Mouse (Mus musculus) forebrain, embryonic 15.5 days (tissue): ENCODE measurements around the gene Tomm20. TPM values are rescaled to one million over a fixed set of nuclear protein-coding genes. Genes with fewer than 3 reads are reported as not detected.
A peak's percentile ranks its signal among the peaks of the same experiment; 100 is the strongest.

Experiments used
- ATAC-seq: fragments of 200-750 bp; cut with Nextera tagmentation; replicated peaks from 2 replicates; pipeline ENCODE4 v1.8.0; 2017; ENCODE audit warnings: mild to moderate bottlenecking, moderate TSS enrichment, moderate library complexity
- H3K27ac ChIP-seq: fragments of 300-500 bp; sonication (generic); replicated peaks from 2 replicates; pipeline ENCODE4 v1.5.1; 2015; ENCODE audit warnings: mild to moderate bottlenecking, inconsistent platforms
- H3K27me3 ChIP-seq: fragments of 300-500 bp; sonication (generic); 2 replicates; pipeline ENCODE4 v1.6.1; 2015; ENCODE audit warnings: inconsistent platforms
- H3K36me3 ChIP-seq: fragments of 300-500 bp; sonication (generic); 2 replicates; pipeline ENCODE4 v1.6.1; 2015; ENCODE audit warnings: mild to moderate bottlenecking, inconsistent platforms
- H3K4me1 ChIP-seq: fragments of 300-500 bp; sonication (generic); 2 replicates; pipeline ENCODE4 v1.6.1; 2015; ENCODE audit warnings: inconsistent platforms
- H3K4me2 ChIP-seq: fragments of 300-500 bp; sonication (generic); replicated peaks from 2 replicates; pipeline ENCODE4 v1.6.1; 2015; ENCODE audit warnings: mild to moderate bottlenecking, inconsistent platforms
- H3K4me3 ChIP-seq: fragments of 300-500 bp; sonication (generic); 2 replicates; pipeline ENCODE4 v1.5.1; 2015; ENCODE audit warnings: mild to moderate bottlenecking, inconsistent platforms
- H3K9ac ChIP-seq: fragments of 300-500 bp; sonication (generic); replicated peaks from 2 replicates; pipeline ENCODE4 v1.6.1; 2015; ENCODE audit warnings: mild to moderate bottlenecking, inconsistent platforms
- H3K9me3 ChIP-seq: fragments of 300-500 bp; sonication (generic); 2 replicates; pipeline ENCODE4 v1.6.1; 2016; ENCODE audit warnings: inconsistent platforms
- WGBS: fragments of 180-500 bp; shearing (Covaris S2); methylation state at CpG from one replicate; pipeline ENCODE4 v1.1.7; 2015; ENCODE audit warnings: mixed read lengths; 5-methylcytosine and 5-hydroxymethylcytosine counted together
- polyA plus RNA-seq: library from polyadenylated mRNA; unstranded; fragments of >200 nt; fragmentation: Nextera tagmentation; extraction: Ambion mirVana; gene quantifications from 2 replicates; pipeline ENCODE4 v1.2.1, GENCODE M21; 2015

Gene Tomm20
- polyA plus RNA-seq, 1 experiment from 2014 or later, result 209 TPM

DNA sequence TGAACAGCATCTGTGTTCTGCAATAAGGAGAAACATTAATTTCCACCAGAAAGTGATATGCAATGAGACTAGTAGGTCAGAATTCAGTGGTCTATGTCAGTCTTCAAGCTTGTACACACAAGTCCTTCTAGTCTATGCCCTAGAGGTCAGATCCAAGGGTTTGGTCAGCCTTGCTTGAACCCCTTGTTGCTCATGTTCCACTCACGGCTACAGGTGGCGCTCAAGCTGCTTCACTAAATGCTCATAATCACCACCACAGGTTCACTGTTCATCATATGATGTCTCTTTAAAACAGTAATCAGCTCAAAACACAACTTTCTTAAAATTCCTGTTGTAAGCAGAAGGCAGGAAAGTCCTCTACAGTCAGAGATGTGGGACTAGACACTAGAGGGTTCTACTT lies 3.9 kb upstream of the Tomm20 start:
- no peak for ATAC-seq
- Histone ChIP-seq H3K9ac (no peak overlapping the region), H3K4me2 (no peak overlapping the region), H3K36me3 (peaks cover 54% of the 10 kb centered on the region), H3K4me3 (no peak overlapping the region), H3K4me1 (peaks cover 14% of the 10 kb centered on the region), H3K27ac (no peak overlapping the region), H3K9me3 (no peaks in the 10 kb centered on the region), H3K27me3 (no peaks in the 10 kb centered on the region)
- 73% methylated on average over 2 of the region's 2 CpGs for WGBS

DNA sequence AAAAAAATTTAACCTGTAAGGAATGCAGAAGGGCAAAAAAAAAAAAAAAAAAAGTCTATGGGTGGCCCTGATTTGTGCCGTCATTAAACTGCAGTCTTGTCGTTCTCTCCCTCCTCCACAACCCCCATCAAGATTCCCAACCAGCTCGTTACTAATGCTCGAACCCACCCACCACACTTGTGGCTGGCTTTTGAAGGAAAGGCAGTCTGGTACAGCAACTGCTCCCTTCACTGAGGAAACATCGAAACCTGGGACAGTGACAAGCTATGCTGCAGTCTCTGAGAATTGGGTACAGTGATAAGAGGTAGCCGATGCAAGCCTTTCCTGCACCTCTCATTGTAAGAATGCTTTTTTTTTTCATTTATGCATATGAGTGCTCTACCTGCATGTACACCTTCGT lies 800 bp upstream of the Tomm20 start:
- 70% methylated on average over 7 of the region's 7 CpGs for whole genome bisulfite sequencing
- H3K36me3 ChIP-seq, result peaks cover 31% of the 10 kb centered on the region
- peak overlapping the region; percentile 79; the same call in 1 of the 2 replicates for H3K4me3 ChIP-seq
- peaks cover 38% of the 10 kb centered on the region for H3K4me1 ChIP-seq
- H3K9me3 ChIP-seq, result no peaks in the 10 kb centered on the region
- peak overlapping the region; percentile 54 for H3K4me2 ChIP-seq
- ATAC-seq, result no peak
- no peak overlapping the region; the same call in 1 of the 2 replicates for H3K9ac ChIP-seq
- H3K27me3 ChIP-seq, result no peaks in the 10 kb centered on the region
- no peak overlapping the region for H3K27ac ChIP-seq

DNA sequence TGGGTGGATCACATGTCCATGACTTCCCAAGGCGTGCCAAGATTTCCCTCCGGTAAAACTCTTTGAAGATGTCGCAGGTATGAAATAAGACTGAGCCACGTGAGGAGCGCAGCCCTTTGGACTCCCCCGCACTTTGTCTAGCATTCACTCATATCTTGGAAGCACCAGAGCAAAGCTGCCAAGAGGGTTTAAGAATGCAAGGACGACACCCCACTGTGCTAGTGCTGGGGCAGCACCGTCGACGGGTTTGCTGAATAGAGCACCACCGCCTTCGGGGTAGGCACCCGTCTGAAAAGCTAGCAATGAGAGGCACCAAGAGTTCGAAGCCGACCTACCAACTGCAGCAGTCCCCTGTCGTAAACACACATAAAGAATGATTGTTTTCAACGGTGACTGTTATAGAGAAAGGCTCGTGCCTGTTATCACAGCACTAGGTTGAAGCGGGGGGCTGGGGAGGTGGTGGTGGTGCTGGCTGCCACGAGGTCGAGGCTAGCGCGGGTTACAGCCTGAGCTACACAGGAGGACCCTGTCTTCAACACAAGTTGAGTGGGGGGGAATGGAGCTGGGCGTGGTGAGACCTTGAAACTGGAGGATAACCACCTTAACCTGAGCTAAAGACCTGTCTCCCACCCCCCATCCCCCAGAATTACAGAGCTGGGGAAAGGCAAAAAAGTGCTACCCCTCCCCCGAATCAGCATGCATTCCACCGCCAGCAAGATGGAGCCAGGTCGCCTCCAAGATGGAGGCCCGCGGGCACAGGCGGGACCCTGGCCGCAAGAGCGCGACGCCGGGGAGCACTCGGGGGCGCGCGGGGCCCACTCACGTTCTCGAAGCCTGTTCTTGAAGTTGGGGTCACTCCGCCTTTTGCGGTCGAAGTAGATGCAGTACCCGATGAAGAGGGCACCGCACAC lies 608 bp downstream of the Tomm20 start:
- Histone ChIP-seq H3K27ac (peak overlapping the region; percentile 84), H3K36me3 (peaks cover 18% of the 10 kb centered on the region), H3K27me3 (no peaks in the 10 kb centered on the region), H3K9ac (peak overlapping the region; percentile 67), H3K4me1 (peaks cover 38% of the 10 kb centered on the region), H3K9me3 (no peaks in the 10 kb centered on the region), H3K4me2 (peak overlapping the region; percentile 83), H3K4me3 (peak overlapping the region; percentile 79)
- peak; percentile 74 for ATAC-seq
- WGBS, result under 1% methylated on average over 46 of the region's 46 CpGs

DNA sequence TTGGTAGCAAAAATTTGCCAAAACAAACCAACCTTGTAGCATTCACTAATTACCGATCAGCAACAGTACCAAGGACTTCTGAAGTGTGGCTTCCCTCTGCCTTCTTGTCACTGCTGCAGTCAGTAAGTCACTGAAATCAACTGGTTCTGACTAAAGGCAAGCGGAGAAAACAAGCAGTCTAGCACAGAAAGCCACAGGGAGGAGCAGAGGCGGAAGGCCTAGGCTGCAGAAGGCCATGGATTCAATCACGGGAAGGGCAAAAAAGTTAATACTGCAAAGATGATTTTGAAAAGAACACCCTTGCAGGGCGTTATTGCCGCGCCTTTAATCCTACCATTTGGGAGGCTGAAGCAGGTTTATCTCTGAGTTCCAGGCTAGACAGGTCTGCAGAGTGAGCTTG lies 2.1 kb downstream of the Tomm20 start:
- Histone ChIP-seq H3K27ac (no peak overlapping the region), H3K4me3 (no peak overlapping the region), H3K9ac (no peak overlapping the region), H3K9me3 (no peaks in the 10 kb centered on the region), H3K36me3 (peaks cover 16% of the 10 kb centered on the region), H3K27me3 (no peaks in the 10 kb centered on the region), H3K4me2 (0 out of 2 replicates have a peak overlapping the region, but pooled peaks have one; percentile 83), H3K4me1 (peaks cover 38% of the 10 kb centered on the region)
- 90% methylated on average over 7 of the region's 7 CpGs for WGBS
- no peak for ATAC-seq

DNA sequence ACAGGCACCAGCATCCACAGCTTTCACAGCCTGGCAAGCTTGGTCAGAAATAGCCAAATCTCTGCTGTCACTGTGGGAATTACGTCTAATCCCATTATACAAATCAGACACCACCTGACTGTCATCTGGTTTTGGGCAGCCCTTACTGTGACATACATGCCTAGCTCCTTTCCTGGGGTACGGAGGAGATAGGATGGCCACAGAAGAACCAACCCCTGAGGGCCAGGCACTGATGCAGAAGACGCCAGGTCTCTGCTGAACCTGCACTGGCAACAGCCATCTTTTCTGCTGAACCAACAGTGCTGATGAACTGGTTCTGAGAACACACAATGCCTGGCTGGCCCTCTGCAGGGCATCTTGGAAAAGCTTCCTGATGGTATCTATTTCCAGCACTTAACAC lies 8.3 kb downstream of the Tomm20 start:
- Histone ChIP-seq H3K9me3 (no peaks in the 10 kb centered on the region), H3K4me1 (peaks cover 8% of the 10 kb centered on the region; the same call in 1 of the 2 replicates), H3K9ac (no peak overlapping the region), H3K27me3 (no peaks in the 10 kb centered on the region), H3K27ac (no peak overlapping the region), H3K36me3 (peaks cover 62% of the 10 kb centered on the region), H3K4me2 (no peak overlapping the region), H3K4me3 (no peak overlapping the region)
- no peak for ATAC-seq
- WGBS, result 93% methylated on average over 3 of the region's 3 CpGs

DNA sequence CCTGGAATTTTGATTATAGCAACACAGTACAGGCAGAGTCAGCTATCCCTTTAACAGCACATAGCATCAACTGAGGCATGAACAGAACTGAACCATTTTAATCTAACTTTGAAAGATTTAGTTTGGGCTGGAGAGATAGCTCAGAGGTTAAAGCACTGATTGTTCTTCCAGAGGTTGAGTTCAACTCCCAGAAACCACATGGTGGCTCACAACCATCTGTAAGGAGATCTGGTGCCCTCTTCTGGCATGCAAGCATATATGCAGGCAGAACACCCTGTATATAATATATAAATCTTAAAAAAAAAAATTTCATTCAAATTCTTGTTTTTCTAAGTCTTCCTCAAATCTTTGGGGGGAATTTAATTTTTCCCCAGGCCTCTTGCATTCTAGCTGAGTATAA lies 9.7 kb downstream of the Tomm20 start:
- H3K4me3 ChIP-seq, result no peak overlapping the region
- no peaks in the 10 kb centered on the region for H3K4me1 ChIP-seq
- H3K9me3 ChIP-seq, result no peaks in the 10 kb centered on the region
- H3K36me3 ChIP-seq, result peaks cover 67% of the 10 kb centered on the region
- ATAC-seq, result no peak
- H3K27me3 ChIP-seq, result no peaks in the 10 kb centered on the region
- no peak overlapping the region for H3K9ac ChIP-seq
- no peak overlapping the region for H3K27ac ChIP-seq
- no peak overlapping the region for H3K4me2 ChIP-seq

DNA sequence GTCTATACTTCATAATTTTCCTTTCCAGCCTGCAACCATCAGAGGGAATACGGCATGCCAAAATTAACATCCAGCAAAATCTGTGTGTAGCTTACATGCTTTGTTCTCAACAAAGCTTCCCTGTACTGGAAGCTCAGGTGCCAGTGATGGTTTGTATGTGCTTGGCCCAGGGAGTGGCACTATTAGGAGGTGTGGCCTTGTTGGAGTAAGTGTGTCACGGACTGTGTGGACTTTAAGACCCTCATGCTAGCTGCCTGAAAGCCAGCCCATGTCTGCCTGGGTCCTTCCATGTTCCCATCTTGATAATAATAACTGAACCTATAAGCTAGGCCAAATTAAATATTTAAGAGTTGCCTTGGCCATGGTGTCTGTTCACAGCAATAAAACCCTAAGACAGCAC lies 10.3 kb downstream of the Tomm20 start:
- Histone ChIP-seq H3K4me1 (no peaks in the 10 kb centered on the region), H3K4me3 (no peak overlapping the region), H3K27me3 (no peaks in the 10 kb centered on the region), H3K9me3 (no peaks in the 10 kb centered on the region), H3K4me2 (no peak overlapping the region), H3K9ac (no peak overlapping the region), H3K27ac (no peak overlapping the region), H3K36me3 (peaks cover 67% of the 10 kb centered on the region)
- ATAC-seq, result no peak
- WGBS, result 99% methylated on average over 2 of the region's 2 CpGs

DNA sequence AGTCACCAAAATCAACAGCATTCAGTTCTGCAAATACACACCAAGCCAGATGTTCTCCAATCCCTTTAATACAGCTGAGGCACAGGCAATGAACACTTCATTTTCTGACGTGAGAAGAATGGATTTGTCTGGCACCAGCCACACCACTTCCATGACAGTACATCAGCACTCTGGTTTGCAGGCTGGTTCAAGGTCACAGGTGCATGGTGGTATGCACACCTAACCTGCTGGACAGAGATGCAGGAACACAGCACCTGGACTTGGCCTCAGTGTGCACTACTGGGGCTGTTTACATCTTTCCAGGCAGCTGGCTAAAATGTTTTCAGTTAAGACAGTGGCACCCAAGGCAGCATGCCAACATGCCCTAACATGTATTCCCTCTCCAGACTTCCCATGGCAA lies 13.0 kb downstream of the Tomm20 start:
- peaks cover 51% of the 10 kb centered on the region for H3K36me3 ChIP-seq

DNA sequence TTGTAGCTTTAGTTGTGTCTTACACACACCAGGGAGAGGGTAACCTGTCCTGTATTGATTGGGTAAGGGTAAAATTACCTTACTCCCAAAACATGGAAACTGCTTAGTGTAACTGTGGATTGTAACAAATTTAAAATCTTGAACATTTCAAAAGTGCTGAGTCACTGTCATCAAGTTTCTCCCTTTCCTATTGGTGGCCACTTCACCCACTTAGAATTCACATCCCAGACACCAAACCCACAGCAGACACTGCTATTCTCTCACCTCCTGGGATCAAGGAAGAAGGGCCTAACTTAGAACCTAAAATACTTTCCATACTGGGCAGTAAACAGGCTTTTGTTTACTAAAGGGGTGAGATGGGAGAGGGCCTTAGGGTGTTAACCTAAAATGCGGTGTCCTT lies 13.4 kb downstream of the Tomm20 start:
- no peaks in the 10 kb centered on the region for H3K9me3 ChIP-seq
- no peak overlapping the region for H3K27ac ChIP-seq
- no peak overlapping the region for H3K4me2 ChIP-seq
- H3K9ac ChIP-seq, result no peak overlapping the region
- H3K27me3 ChIP-seq, result no peaks in the 10 kb centered on the region
- WGBS, result 86% methylated on average over 1 of the region's 1 CpGs
- no peak overlapping the region for H3K4me3 ChIP-seq
- no peak for ATAC-seq
- peaks cover 50% of the 10 kb centered on the region for H3K36me3 ChIP-seq
- H3K4me1 ChIP-seq, result no peaks in the 10 kb centered on the region

More for the DNA sequence above, 13.0 kb downstream of the Tomm20 start:
- no peak overlapping the region for H3K9ac ChIP-seq
- no peak for ATAC-seq
- no peaks in the 10 kb centered on the region for H3K9me3 ChIP-seq
- no peak overlapping the region for H3K4me3 ChIP-seq
- H3K27me3 ChIP-seq, result no peaks in the 10 kb centered on the region
- H3K4me2 ChIP-seq, result no peak overlapping the region
- H3K27ac ChIP-seq, result no peak overlapping the region
- 85% methylated on average over 1 of the region's 1 CpGs for WGBS
- no peaks in the 10 kb centered on the region for H3K4me1 ChIP-seq

DNA sequence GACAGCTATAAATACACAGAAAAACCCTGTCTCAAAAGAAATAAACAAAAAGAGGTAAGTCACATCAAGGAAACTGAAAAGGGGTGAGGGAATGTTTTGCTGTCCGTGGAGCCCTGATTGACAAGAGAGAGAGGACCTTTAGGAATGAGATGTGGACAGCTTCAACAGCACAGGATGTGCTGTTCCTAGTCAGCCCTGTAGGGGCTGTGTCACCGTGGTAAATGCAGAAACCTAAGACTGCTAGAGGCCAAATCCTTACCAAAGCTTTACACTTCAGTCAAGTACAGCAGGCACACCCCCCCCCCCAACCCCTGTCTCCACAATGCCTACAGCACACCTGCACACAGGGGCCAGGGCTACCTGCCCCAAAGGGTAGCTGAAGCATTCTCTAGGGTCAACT lies 13.9 kb downstream of the Tomm20 start:
- H3K9me3 ChIP-seq, result no peaks in the 10 kb centered on the region

DNA sequence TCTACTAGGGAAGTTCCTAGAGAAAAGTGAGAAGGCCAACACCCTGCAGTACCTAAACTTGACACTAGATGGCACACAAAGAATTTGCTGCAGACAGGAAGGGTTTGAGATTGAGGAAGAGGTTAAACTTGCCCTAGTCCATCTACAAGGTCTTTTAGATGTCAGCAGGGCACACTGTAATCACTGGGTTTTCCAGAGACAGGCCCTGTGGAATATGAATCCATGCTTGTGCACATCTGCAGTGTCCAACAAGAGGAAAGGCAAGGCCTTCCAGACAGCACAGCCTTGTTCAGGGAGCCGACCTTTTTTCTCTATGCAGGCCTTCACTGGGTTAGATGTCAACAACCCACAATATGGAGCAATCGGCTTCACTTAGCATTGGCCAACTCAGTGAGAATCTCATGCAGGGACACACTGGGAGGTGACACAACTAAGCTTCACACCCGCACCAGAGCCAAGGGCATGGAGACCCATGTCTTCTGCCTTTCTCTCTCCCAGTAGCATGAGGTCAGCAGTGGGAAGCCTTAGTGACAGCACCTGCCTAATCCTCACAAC lies 16.0 kb downstream of the Tomm20 start:
- no peak overlapping the region for H3K4me3 ChIP-seq
- no peaks in the 10 kb centered on the region for H3K4me1 ChIP-seq
- WGBS, result 89% methylated on average over 3 of the region's 3 CpGs
- H3K4me2 ChIP-seq, result no peak overlapping the region
- peaks cover 30% of the 10 kb centered on the region for H3K36me3 ChIP-seq
- no peak overlapping the region for H3K9ac ChIP-seq
- no peak overlapping the region for H3K27ac ChIP-seq
- no peaks in the 10 kb centered on the region for H3K27me3 ChIP-seq
- peak; percentile 30; the same call in 1 of the 2 replicates for ATAC-seq
- no peaks in the 10 kb centered on the region for H3K9me3 ChIP-seq

More for the DNA sequence above, 13.9 kb downstream of the Tomm20 start:
- no peak for ATAC-seq
- H3K4me1 ChIP-seq, result no peaks in the 10 kb centered on the region
- peaks cover 45% of the 10 kb centered on the region for H3K36me3 ChIP-seq
- WGBS, result 42% methylated on average over 2 of the region's 2 CpGs
- no peak overlapping the region for H3K9ac ChIP-seq
- no peak overlapping the region for H3K27ac ChIP-seq
- H3K4me2 ChIP-seq, result no peak overlapping the region
- no peaks in the 10 kb centered on the region for H3K27me3 ChIP-seq
- H3K4me3 ChIP-seq, result no peak overlapping the region

DNA sequence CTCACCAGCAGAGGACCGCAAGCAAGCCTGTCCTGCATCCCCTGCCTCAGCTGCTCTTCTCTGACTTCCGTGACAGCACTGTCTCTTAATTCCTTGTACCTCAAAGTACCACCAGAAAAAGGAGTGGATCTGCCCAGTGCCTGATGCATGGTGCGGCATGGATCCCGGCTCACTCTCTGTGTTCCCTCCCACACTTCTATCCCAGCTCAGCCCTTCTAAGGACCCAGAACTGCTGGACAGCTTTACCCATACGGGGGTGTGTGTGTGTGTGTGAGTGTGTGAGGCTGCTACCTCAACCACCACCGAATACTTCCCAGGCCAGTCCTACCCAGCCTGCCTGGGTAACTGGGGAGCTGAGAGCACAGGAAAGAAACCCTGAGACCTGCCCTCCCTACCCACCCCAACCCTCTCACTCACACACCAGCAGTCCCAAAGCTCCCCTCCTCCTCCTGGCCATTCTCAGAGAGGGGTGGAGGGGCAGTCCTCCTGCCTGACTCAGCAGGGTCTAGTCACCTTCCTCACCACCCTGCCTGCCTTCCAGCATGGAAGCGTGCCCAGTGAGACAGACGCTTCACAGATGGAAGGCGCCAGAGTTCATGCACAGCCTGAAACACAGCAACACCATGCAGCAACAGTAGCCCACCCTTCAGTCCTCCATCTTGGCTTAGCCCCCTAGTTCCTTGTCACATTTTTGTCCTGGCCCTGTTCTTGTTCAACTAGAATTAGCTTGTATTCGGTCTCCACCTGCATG lies 16.7 kb downstream of the Tomm20 start:
- Histone ChIP-seq H3K4me2 (no peak overlapping the region), H3K4me1 (no peaks in the 10 kb centered on the region), H3K9ac (no peak overlapping the region), H3K27me3 (no peaks in the 10 kb centered on the region), H3K27ac (no peak overlapping the region), H3K9me3 (no peaks in the 10 kb centered on the region), H3K4me3 (no peak overlapping the region), H3K36me3 (peaks cover 26% of the 10 kb centered on the region)
- ATAC-seq, result peak; percentile 39
- WGBS, result 87% methylated on average over 10 of the region's 10 CpGs
